Mouse (Mus musculus) stomach, embryonic 16.5 days (tissue): ENCODE results near the gene Cfap161. TPM values are rescaled to one million over a fixed set of nuclear protein-coding genes. Genes with fewer than 3 reads are reported as not detected.

Experiments used
- ATAC-seq: fragments of 200-750 bp; cut with Nextera tagmentation; 2 replicates; pipeline ENCODE4 v1.8.0; 2017; ENCODE audit warnings: moderate number of reproducible peaks, moderate TSS enrichment; ENCODE audit not compliant: insufficient read depth, low FRiP score
- H3K27ac ChIP-seq: fragments of 300-500 bp; sonication (generic); 2 replicates; pipeline ENCODE4 v1.5.1; 2014; ENCODE audit warnings: low read length
- H3K27me3 ChIP-seq: fragments of 300-500 bp; sonication (generic); 2 replicates; pipeline ENCODE4 v1.6.1; 2014; ENCODE audit warnings: low read length, control low read depth, mixed read lengths; ENCODE audit not compliant: control insufficient read depth, insufficient read depth
- H3K36me3 ChIP-seq: fragments of 300-500 bp; sonication (generic); 2 replicates; pipeline ENCODE4 v1.6.1; 2014; ENCODE audit warnings: low read length; ENCODE audit not compliant: control insufficient read depth, insufficient read depth
- H3K4me1 ChIP-seq: fragments of 300-500 bp; sonication (generic); 2 replicates; pipeline ENCODE4 v1.6.1; 2014; ENCODE audit warnings: low read length, control low read depth, mixed read lengths; ENCODE audit not compliant: control insufficient read depth, insufficient read depth
- H3K4me2 ChIP-seq: fragments of 300-500 bp; sonication (generic); 2 replicates; pipeline ENCODE4 v1.6.1; 2014; ENCODE audit warnings: low read depth, low read length, mixed read lengths
- H3K4me3 ChIP-seq: fragments of 300-500 bp; sonication (generic); replicated peaks from 2 replicates; pipeline ENCODE4 v1.5.1; 2014; ENCODE audit warnings: mild to moderate bottlenecking, low read length
- H3K9ac ChIP-seq: fragments of 300-500 bp; sonication (generic); 2 replicates; pipeline ENCODE4 v1.6.1; 2014; ENCODE audit warnings: low read length
- H3K9me3 ChIP-seq: fragments of 300-500 bp; sonication (generic); replicated peaks from 2 replicates; pipeline ENCODE4 v1.6.1; 2016; ENCODE audit warnings: low read length, control low read depth; ENCODE audit not compliant: control insufficient read depth
- WGBS: fragments of 180-500 bp; shearing (Covaris S2); extraction: QIAGEN DNeasy Blood & Tissue Kit; methylation state at CpG from one replicate; pipeline ENCODE4 v1.1.7; 2014; 5-methylcytosine and 5-hydroxymethylcytosine counted together
- polyA plus RNA-seq: library from polyadenylated mRNA; unstranded; fragments of >200 nt; fragmentation: Nextera tagmentation; extraction: Ambion mirVana; gene quantifications from 2 replicates; pipeline ENCODE4 v1.2.1, GENCODE M21; 2015

Gene Cfap161
- polyA plus RNA-seq, 1 experiment from 2014 or later, result not detected

DNA sequence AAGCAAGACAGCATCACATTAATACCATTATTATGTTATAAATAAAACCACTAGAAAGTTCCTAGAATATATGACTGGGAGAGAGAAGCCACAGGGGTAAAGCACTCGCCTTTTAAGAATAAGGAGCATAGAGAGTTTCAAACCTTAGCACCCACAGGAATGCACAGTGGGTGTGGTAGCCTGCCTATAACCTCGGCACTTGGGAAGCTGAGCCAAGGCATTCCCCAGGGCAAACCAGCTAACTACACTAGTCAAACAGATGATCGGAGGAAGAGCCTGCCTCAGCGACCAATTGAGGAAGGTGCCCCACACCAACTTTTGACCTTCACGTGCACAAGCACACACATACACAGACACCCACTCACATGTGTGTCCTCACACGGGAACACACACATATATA is 63.4 kb downstream of the Cfap161 start:
- Histone ChIP-seq H3K9ac (no peak overlapping the region), H3K4me1 (no peaks in the 10 kb centered on the region), H3K27ac (no peak overlapping the region), H3K4me2 (no peak overlapping the region), H3K36me3 (no peaks in the 10 kb centered on the region), H3K9me3 (no peaks in the 10 kb centered on the region), H3K27me3 (no peaks in the 10 kb centered on the region), H3K4me3 (no peak overlapping the region)
- no peak for ATAC-seq
- 71% methylated on average over 6 of the region's 6 CpGs for WGBS

DNA sequence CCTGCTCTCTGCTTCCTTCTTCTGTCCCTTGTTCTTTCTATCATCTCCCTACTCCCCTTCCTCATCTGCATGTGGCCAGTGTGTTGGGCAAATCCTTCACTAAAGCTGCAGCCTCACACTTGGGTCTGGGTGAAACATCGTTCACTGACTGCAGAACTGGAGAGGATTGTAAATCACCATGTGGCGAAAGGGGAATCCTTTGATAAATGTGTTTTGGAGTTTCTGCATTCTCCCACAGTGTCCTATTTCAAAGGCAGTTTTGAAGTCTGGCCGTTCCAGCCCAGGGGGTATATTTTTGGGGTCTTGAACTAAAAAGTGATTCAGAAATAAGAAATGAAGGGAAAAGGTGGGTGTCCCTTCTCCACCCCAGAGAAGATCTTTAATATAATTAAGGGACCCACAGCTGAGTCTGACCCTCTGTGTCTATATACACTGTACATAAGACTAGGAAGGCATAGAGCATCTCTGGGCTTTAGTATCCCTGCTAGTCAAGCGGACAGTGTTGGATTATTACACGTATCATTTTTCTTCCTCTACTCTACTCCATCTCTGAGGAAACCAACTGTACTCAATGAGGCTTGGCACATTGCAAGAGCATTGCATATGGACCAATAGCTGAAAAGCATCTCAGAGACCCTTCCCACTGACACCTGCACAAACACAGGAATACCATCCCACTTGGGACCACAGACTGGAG is 67.6 kb downstream of the Cfap161 start:
- H3K4me1 ChIP-seq, result no peaks in the 10 kb centered on the region
- no peak overlapping the region for H3K4me3 ChIP-seq
- no peaks in the 10 kb centered on the region for H3K9me3 ChIP-seq
- 55% methylated on average over 5 of the region's 5 CpGs for WGBS
- no peak overlapping the region for H3K27ac ChIP-seq
- no peaks in the 10 kb centered on the region for H3K36me3 ChIP-seq
- H3K4me2 ChIP-seq, result no peak overlapping the region
- no peak overlapping the region for H3K9ac ChIP-seq
- no peak for ATAC-seq
- H3K27me3 ChIP-seq, result no peaks in the 10 kb centered on the region

DNA sequence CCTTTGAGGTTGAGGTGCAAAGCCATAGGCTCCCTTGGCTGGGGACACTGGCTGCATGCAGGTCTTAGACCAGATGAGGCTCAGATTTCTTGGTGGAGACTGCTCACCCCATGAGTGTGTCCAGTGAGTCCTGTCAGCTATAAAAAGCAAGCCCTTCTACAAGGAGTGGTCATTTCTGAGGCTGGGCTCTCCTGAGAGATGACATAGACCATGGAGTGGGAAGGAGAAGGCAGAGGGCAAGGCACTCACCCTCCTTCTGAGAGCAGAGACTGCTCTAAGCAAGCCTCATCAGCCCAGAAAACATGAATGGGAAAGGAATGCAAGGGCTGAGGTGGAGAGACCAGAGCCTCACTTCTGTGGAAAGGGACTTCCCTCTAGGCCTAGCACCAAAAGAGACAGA is 68.9 kb downstream of the Cfap161 start:
- no peaks in the 10 kb centered on the region for H3K27me3 ChIP-seq
- H3K4me3 ChIP-seq, result no peak overlapping the region
- no peak overlapping the region for H3K9ac ChIP-seq
- no peaks in the 10 kb centered on the region for H3K4me1 ChIP-seq
- ATAC-seq, result no peak
- H3K36me3 ChIP-seq, result no peaks in the 10 kb centered on the region
- no peak overlapping the region for H3K27ac ChIP-seq
- H3K4me2 ChIP-seq, result no peak overlapping the region
- no peaks in the 10 kb centered on the region for H3K9me3 ChIP-seq

DNA sequence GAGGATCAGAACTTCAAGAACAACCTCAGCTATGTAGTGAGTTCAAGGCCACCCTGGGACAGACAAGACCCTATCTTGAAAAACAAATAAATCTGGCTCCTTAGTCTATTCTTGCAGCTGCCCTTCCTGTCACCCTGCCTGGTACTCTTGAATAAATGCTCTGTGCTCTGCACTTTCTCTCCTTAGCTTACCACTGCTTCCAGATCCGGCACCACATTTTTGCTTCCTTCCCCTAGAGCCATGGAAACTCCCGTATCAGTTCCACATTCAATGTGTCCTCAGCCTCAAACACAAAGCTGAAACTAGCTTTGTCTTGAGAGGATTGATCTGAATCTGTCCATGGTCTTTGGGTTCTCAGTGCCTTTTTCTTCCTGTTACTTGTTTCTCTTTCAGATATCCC is 70.1 kb downstream of the Cfap161 start:
- H3K4me3 ChIP-seq, result no peak overlapping the region
- WGBS, result 45% methylated on average over 2 of the region's 2 CpGs
- no peaks in the 10 kb centered on the region for H3K36me3 ChIP-seq
- no peak overlapping the region for H3K4me2 ChIP-seq
- H3K4me1 ChIP-seq, result no peaks in the 10 kb centered on the region
- H3K27me3 ChIP-seq, result no peaks in the 10 kb centered on the region
- no peak overlapping the region for H3K27ac ChIP-seq
- no peaks in the 10 kb centered on the region for H3K9me3 ChIP-seq
- no peak overlapping the region for H3K9ac ChIP-seq
- ATAC-seq, result no peak

Other genes starting within 250 kb of the Cfap161 start
- gene Tmc3, start 210.0 kb downstream of the Cfap161 start, polyA plus RNA-seq, result 0.70 and 1.3 TPM in 2 replicates
- gene Stard5, start 162.9 kb downstream of the Cfap161 start, polyA plus RNA-seq, result 27.1 and 27.3 TPM in 2 replicates
- gene Il16, start 49.2 kb downstream of the Cfap161 start, polyA plus RNA-seq, result 5.9 and 6.8 TPM in 2 replicates
- gene Tlnrd1, start 89.4 kb upstream of the Cfap161 start, polyA plus RNA-seq, result 3.6 and 4.7 TPM in 2 replicates
- gene Mesd, start 89.6 kb upstream of the Cfap161 start, polyA plus RNA-seq, result 85.6 and 93.5 TPM in 2 replicates